Mouse (Mus musculus) small intestine, adult 2 months (tissue): ENCODE results near the gene Zfp740.

Source experiments
- CTCF ChIP-seq: fragments of 200-500 bp; IDR thresholded peaks from 2 replicates; pipeline ENCODE4 v1.5.1; 2012; ENCODE audit warnings: low read depth, mild to moderate bottlenecking, control low read depth, inconsistent platforms, low read length, moderate library complexity, mixed read lengths; ENCODE audit not compliant: insufficient replicate concordance, insufficient read length; ENCODE audit errors: extremely low read depth
- POLR2A ChIP-seq: fragments of 200-500 bp; IDR thresholded peaks from 2 replicates; pipeline ENCODE4 v1.6.1; 2012; ENCODE audit warnings: low read depth, mild to moderate bottlenecking, control low read depth, inconsistent platforms, low read length, moderate library complexity

DNA sequence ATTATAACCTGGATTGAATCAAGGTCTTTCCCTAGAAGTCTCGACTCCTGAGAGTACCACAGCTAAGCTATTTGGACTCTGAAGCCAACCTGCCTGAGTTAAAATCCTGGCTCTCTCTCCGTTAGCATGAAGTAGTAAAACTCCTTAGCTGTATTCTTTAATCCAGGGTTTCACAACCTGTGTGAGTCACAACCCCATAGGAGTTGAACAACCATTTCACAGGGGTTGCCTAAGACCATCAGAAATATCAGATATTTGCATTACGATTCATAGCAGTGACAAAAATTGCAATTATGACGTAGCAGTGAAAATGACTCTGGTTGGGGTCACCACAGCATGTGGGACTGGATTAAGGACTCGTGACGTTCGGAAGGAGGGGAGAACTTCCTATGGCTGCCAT is 29.7 kb downstream of the Zfp740 start:
- TF ChIP-seq CTCF, result no peak
- no peak for TF ChIP-seq POLR2A
